Mouse (Mus musculus) ES-Bruce4 (cell line): ENCODE measurements around the gene Thap2. TPM values are rescaled to one million over a fixed set of nuclear protein-coding genes. Genes with fewer than 3 reads are reported as not detected.

Source experiments
- H3K27ac ChIP-seq: 2 replicates; pipeline ENCODE4 v1.5.1; 2012; ENCODE audit warnings: low read length, inconsistent platforms; ENCODE audit not compliant: insufficient read depth
- H3K27me3 ChIP-seq: 2 replicates; pipeline ENCODE4 v1.6.1; 2012; ENCODE audit warnings: mild to moderate bottlenecking, low read length, inconsistent platforms; ENCODE audit not compliant: control insufficient read depth, poor library complexity, insufficient read depth, severe bottlenecking
- H3K36me3 ChIP-seq: 2 replicates; pipeline ENCODE4 v1.6.1; 2012; ENCODE audit warnings: inconsistent platforms, mild to moderate bottlenecking, low read length, moderate library complexity; ENCODE audit not compliant: control insufficient read depth, poor library complexity, insufficient read depth, severe bottlenecking
- H3K4me1 ChIP-seq: one replicate; pipeline ENCODE4 v1.8.1; 2011; ENCODE audit warnings: low read length; ENCODE audit not compliant: control insufficient read depth, insufficient read depth
- H3K4me3 ChIP-seq: 2 replicates; pipeline ENCODE4 v1.5.1; 2011; ENCODE audit warnings: low read depth, mild to moderate bottlenecking, low read length
- H3K9ac ChIP-seq: 2 replicates; pipeline ENCODE4 v1.6.1; 2012; ENCODE audit warnings: low read depth, mild to moderate bottlenecking, inconsistent platforms; ENCODE audit not compliant: poor library complexity, severe bottlenecking
- H3K9me3 ChIP-seq: replicated peaks from 2 replicates; pipeline ENCODE4 v1.6.1; 2012; ENCODE audit warnings: mild to moderate bottlenecking, low read length, inconsistent platforms; ENCODE audit not compliant: control insufficient read depth, poor library complexity, insufficient read depth, severe bottlenecking
- CTCF ChIP-seq: IDR thresholded peaks from one replicate; pipeline ENCODE4 v1.8.1; 2011; ENCODE audit warnings: low read depth, low read length
- EP300 ChIP-seq: IDR thresholded peaks from 2 replicates; pipeline ENCODE4 v1.6.1; 2011; ENCODE audit warnings: low read depth, low read length; ENCODE audit not compliant: insufficient read depth
- POLR2A ChIP-seq: IDR thresholded peaks from one replicate; pipeline ENCODE4 v1.8.1; 2011; ENCODE audit warnings: low read length; ENCODE audit not compliant: insufficient read depth
- polyA plus RNA-seq: library from polyadenylated mRNA; stranded (reverse); fragments of >200 nt; gene quantifications from 2 replicates; pipeline ENCODE4 v1.2.4, GENCODE M21; 2011; ENCODE audit warnings: low read depth; ENCODE audit not compliant: missing spikeins, insufficient read depth, insufficient read length

Gene Thap2
- polyA plus RNA-seq, 1 experiment, result 12.9 TPM

DNA sequence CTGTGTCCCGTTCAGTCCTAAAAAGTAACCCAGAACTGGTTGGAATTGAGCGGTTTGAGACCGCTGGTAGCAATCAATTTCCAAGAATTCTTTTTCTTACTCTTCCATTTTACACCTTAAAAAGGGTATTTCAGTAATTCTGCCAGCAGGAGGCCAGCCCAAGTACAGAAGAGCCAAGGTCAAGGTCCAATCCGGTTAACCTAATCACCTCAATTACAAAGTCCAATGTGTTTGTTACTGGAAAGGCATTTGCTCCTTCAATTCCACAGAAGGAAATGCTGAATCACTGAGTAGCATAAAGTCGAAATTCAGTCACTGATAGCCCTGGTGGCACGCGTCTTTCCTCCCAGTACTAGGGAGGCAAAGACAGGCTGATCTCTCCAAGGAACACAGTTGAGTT is 25.2 kb downstream of the Thap2 start:
- no peaks in the 10 kb centered on the region for H3K9me3 ChIP-seq
- H3K27ac ChIP-seq, result peak overlapping the region; percentile 57
- TF ChIP-seq EP300, result no peak
- H3K27me3 ChIP-seq, result no peaks in the 10 kb centered on the region
- H3K36me3 ChIP-seq, result no peaks in the 10 kb centered on the region
- H3K4me1 ChIP-seq, result peaks cover 4% of the 10 kb centered on the region
- no peak overlapping the region; the same call in 1 of the 2 replicates for H3K9ac ChIP-seq
- H3K4me3 ChIP-seq, result no peak overlapping the region

DNA sequence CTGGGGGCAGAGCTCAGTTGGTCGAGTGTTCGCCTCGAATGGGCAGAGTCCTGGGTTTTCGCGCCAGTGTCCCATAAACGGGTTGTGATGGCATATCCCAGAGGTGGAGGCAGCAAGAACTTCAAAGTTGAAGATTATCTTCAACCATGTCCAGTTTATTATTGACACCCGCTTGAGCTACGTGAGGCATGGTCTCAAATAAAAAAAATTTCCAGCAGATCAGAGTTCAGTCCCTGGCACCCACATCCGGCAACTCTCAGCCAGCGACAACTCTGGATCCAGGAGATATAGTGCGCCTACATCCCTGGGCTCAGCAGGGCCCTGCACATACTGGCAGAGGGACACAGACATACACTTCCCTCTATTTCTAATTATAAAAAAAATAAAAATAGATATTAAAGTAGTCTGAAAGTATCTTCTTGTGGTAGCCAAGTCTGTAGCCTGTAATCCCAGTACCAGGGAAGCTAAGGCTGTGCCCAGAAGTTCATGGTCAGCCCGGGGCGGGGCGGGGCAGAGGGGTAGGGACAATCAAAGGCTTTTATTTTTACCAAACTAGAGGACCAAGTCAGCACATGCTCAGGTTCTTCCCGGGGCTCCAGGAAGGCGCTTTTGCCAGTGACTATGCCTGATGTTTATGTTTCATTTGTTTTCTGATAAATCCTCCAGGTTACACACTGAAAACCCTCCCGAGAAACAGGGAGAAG is 25.9 kb downstream of the Thap2 start:
- Histone ChIP-seq H3K9me3 (no peaks in the 10 kb centered on the region), H3K9ac (no peak overlapping the region; the same call in 1 of the 2 replicates), H3K36me3 (no peaks in the 10 kb centered on the region), H3K4me1 (peaks cover 4% of the 10 kb centered on the region), H3K4me3 (no peak overlapping the region), H3K27me3 (no peaks in the 10 kb centered on the region), H3K27ac (0 out of 2 replicates have a peak overlapping the region, but pooled peaks have one; percentile 57)
- TF ChIP-seq POLR2A, result no peak
- TF ChIP-seq EP300, result no peak
- TF ChIP-seq CTCF, result no peak

DNA sequence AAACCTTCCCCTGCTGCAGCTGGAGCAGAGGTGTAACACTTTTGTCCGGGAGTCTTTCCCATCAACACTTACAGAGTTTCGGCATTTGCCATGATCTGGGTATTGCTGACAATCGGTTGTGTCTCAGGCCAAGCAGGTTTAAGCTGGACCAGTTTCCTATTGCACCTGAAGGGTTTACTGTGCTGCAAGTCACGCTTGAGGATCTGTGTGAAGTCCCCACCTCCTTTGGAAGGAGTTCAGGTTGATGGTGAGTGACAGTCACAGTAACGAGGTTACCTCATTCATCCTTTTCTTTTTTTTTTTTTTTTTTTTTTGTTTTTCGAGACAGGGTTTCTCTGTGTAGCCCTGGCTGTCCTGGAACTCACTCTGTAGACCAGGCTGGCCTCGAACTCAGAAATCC is 28.1 kb downstream of the Thap2 start:
- Histone ChIP-seq H3K4me3 (no peak overlapping the region), H3K27me3 (no peaks in the 10 kb centered on the region), H3K9me3 (no peaks in the 10 kb centered on the region), H3K27ac (no peak overlapping the region), H3K4me1 (peaks cover 4% of the 10 kb centered on the region), H3K36me3 (no peaks in the 10 kb centered on the region), H3K9ac (no peak overlapping the region)
- no peak for TF ChIP-seq EP300
- no peak for TF ChIP-seq POLR2A
- TF ChIP-seq CTCF, result no peak

DNA sequence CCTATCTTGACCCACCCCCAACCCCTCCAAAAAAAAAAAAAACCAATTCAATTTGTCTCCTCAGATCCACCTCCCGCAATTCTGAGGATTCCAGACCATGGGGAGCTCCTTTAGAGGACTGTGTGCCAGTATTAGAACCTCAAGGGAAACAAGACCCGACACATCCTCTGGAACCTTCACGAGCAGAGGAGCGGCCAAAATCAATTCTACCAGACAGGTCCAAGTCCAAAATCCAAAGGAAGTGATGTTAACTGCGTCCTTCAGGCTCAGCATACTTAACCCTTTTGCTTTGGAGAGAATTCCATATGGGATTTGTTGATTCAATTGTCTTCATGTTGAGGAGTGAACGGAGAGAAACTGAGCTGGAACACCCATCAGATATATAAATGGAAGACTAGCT is 29.2 kb downstream of the Thap2 start:
- no peak overlapping the region for H3K27ac ChIP-seq
- no peaks in the 10 kb centered on the region for H3K36me3 ChIP-seq
- peaks cover 4% of the 10 kb centered on the region for H3K4me1 ChIP-seq
- no peak overlapping the region for H3K4me3 ChIP-seq
- H3K27me3 ChIP-seq, result no peaks in the 10 kb centered on the region
- H3K9me3 ChIP-seq, result no peaks in the 10 kb centered on the region
- TF ChIP-seq POLR2A, result no peak
- TF ChIP-seq CTCF, result no peak
- TF ChIP-seq EP300, result no peak
- H3K9ac ChIP-seq, result no peak overlapping the region; the same call in 1 of the 2 replicates

DNA sequence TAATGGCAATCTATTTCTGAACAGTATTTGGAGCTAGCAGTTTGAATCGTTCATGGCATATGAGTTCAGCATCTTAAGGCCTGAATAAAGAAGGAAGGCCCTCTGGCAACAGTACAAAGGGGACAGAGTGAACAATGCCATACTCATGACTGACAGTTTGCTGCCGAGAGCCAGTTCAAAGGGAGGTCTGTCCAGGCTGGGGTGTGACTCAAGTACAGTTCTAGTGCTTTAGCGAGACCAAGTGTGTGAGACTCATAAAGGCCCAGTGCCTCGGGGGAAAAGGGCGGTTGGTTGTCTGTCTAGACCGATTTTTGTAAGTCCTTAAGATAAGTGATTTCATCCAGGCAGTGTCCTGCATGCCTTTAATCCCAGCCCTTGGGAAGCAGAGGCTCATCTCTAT is 29.7 kb downstream of the Thap2 start:
- Histone ChIP-seq H3K27me3 (no peaks in the 10 kb centered on the region), H3K4me1 (peaks cover 4% of the 10 kb centered on the region), H3K4me3 (no peak overlapping the region), H3K9ac (no peak overlapping the region), H3K9me3 (no peaks in the 10 kb centered on the region), H3K36me3 (no peaks in the 10 kb centered on the region), H3K27ac (no peak overlapping the region)
- no peak for TF ChIP-seq POLR2A
- TF ChIP-seq EP300, result 0 out of 2 replicates have a peak, but pooled peaks have one; percentile 42

DNA sequence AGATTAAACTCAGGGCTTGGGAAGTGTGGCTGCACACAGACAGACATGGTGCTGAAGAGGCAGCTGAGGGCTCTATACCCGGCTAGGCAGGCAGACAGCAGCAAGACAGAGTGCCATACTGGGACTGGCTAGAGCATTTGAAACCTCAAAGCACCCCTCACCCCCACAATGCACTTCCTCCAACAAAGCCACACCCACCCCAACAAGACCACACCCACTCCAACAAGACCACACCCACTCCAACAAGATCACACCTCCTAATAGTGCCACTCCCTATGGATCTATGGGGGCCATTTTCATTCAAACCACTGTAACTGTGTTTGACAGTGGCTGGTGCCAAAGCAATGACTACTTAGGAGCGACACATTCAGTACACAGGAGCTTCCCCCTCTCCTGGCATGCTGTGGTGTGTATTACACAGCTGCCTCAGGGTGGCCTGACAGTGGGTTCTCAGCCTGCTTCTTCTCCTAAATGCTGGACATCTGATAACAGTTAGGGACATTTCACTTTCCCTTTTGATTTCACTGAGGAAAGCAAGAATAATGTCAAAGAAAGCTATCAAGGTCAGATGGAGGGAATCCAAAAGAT is 33.3 kb downstream of the Thap2 start:
- H3K27me3 ChIP-seq, result no peaks in the 10 kb centered on the region
- TF ChIP-seq POLR2A, result no peak
- no peak for TF ChIP-seq CTCF
- no peak for TF ChIP-seq EP300
- no peaks in the 10 kb centered on the region for H3K36me3 ChIP-seq
- H3K27ac ChIP-seq, result no peak overlapping the region
- peaks cover 6% of the 10 kb centered on the region for H3K4me1 ChIP-seq
- no peaks in the 10 kb centered on the region for H3K9me3 ChIP-seq
- H3K9ac ChIP-seq, result no peak overlapping the region
- no peak overlapping the region for H3K4me3 ChIP-seq
